Mouse (Mus musculus) C2C12 (cell line): ENCODE measurements at regions not wholly inside any gene's neighbourhood (a gene's known extent, or its start where the extent isn't known, plus 50 kb on each side); places are given as distances from the start of the nearest gene placed in this dataset.

ENCODE experiments used
- H3K27me3 ChIP-seq: one replicate; pipeline ENCODE4 v1.6.1; 2011; ENCODE audit not compliant: control insufficient read depth, insufficient read depth, insufficient read length
- H3K36me3 ChIP-seq: one replicate; pipeline ENCODE4 v1.6.1; 2011; ENCODE audit not compliant: control insufficient read depth, insufficient read depth
- H3K4me3 ChIP-seq: one replicate; pipeline ENCODE4 v1.5.1; 2011; ENCODE audit warnings: mild to moderate bottlenecking, control low read depth; ENCODE audit not compliant: poor library complexity, insufficient read depth, severe bottlenecking
- H3K79me2 ChIP-seq: one replicate; pipeline ENCODE4 v1.6.1; 2011; ENCODE audit not compliant: control insufficient read depth, insufficient read depth
- H3K79me3 ChIP-seq: one replicate; pipeline ENCODE4 v1.6.1; 2011; ENCODE audit warnings: low read depth, control low read depth
- H3ac ChIP-seq: one replicate; pipeline ENCODE3; 2011; ENCODE audit warnings: low read depth; ENCODE audit not compliant: control insufficient read depth, insufficient read length
- CEBPB ChIP-seq: IDR thresholded peaks from one replicate; pipeline ENCODE4 v1.6.1; 2011; ENCODE audit warnings: low read depth, mild to moderate bottlenecking, control low read depth, moderate library complexity
- CTCF ChIP-seq: IDR thresholded peaks from one replicate; pipeline ENCODE4 v1.5.1; 2011; ENCODE audit not compliant: control insufficient read depth, insufficient read depth, insufficient read length
- FOSL1 ChIP-seq: IDR thresholded peaks from one replicate; pipeline ENCODE4 v1.8.0; 2011; ENCODE audit warnings: mild to moderate bottlenecking, low read length; ENCODE audit not compliant: poor library complexity, insufficient read depth, severe bottlenecking
- MAX ChIP-seq: IDR thresholded peaks from one replicate; pipeline ENCODE4 v1.6.1; 2011; ENCODE audit warnings: mild to moderate bottlenecking, control low read depth
- MYOD1 ChIP-seq: IDR thresholded peaks from one replicate; pipeline ENCODE4 v1.6.1; 2011; ENCODE audit warnings: low read depth; ENCODE audit not compliant: control insufficient read depth, insufficient read length
- MYOG ChIP-seq: IDR thresholded peaks from one replicate; pipeline ENCODE4 v1.6.1; 2011; ENCODE audit not compliant: control insufficient read depth, insufficient read length; ENCODE audit errors: extremely low read depth
- USF1 ChIP-seq: IDR thresholded peaks from one replicate; pipeline ENCODE4 v1.6.1; 2011; ENCODE audit warnings: low read depth, mild to moderate bottlenecking, control low read depth, moderate library complexity

GRCm38 (mm10) chr17:88116321-88116720, 51.2 kb upstream of the Fbxo11 start:
- Histone ChIP-seq H3K27me3 (no peaks in the 10 kb centered on the region), H3ac (no peak overlapping the region), H3K36me3 (no peaks in the 10 kb centered on the region), H3K4me3 (no peak overlapping the region), H3K79me3 (no peaks in the 10 kb centered on the region), H3K79me2 (no peaks in the 10 kb centered on the region)
- TF ChIP-seq CEBPB (no peak), MYOG (no peak), MYOD1 (no peak), MAX (no peak), USF1 (no peak), FOSL1 (no peak), CTCF (no peak)

DNA sequence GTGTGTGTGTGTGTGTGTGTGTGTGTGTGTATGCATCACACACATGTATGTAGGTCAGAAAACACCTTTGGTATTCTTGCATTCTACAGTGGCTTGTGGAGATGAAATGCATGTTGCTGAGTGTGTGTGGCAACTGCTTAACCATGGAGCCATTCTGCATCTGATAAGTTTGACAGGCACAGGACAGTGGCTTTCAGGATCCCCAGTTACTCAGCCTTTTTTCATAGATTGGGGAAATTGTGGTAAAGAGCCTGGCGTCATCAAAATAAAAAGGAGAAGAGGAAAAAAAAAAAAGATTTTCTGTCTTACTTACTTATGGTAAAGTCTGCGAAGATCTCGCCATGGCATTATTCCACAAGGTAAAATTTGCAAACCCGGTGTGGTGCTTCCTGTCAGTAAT, 53.6 kb upstream of the Fbxo11 start:
- no peaks in the 10 kb centered on the region for H3K79me3 ChIP-seq
- no peaks in the 10 kb centered on the region for H3K36me3 ChIP-seq
- H3ac ChIP-seq, result no peak overlapping the region
- TF ChIP-seq FOSL1 (no peak), USF1 (no peak), MYOD1 (no peak), CTCF (no peak), MAX (no peak), CEBPB (no peak), MYOG (no peak)
- H3K4me3 ChIP-seq, result no peak overlapping the region
- H3K79me2 ChIP-seq, result no peaks in the 10 kb centered on the region
- no peaks in the 10 kb centered on the region for H3K27me3 ChIP-seq

GRCm38 (mm10) chr17:88123711-88124110, 58.6 kb upstream of the Fbxo11 start:
- Histone ChIP-seq H3ac (no peak overlapping the region), H3K79me2 (no peaks in the 10 kb centered on the region), H3K79me3 (no peaks in the 10 kb centered on the region), H3K36me3 (no peaks in the 10 kb centered on the region), H3K4me3 (no peak overlapping the region), H3K27me3 (no peaks in the 10 kb centered on the region)
- peak; percentile 96 for TF ChIP-seq CEBPB
- no peak for TF ChIP-seq USF1
- no peak for TF ChIP-seq MAX
- no peak for TF ChIP-seq CTCF

DNA sequence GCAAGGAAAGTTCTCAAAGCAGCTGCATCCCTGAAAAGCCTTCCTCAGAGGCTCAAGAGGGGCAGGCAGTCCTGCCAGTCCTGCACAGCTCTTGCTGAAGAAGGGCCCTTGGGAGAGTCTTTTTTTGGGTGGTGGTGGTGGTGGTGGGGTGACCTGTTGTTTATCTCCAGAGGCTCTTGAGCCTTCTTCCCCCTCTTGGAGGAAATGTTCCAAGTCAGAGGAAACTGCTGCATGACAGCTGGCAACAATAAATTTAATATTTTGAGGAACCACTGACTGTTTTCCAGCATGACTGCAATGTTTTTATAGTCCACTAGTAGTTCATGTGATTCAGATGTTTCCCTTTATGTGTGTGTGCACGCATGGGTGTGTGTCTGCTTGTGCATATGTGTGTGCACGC, 62.0 kb upstream of the Fbxo11 start:
- Histone ChIP-seq H3K4me3 (no peak overlapping the region), H3K79me3 (no peaks in the 10 kb centered on the region), H3K27me3 (no peaks in the 10 kb centered on the region), H3ac (no peak overlapping the region), H3K79me2 (no peaks in the 10 kb centered on the region), H3K36me3 (no peaks in the 10 kb centered on the region)
- TF ChIP-seq CTCF (no peak), MYOG (no peak), CEBPB (no peak), FOSL1 (no peak), MYOD1 (peak; percentile 37), USF1 (no peak), MAX (no peak)

- H3K27me3 ChIP-seq, result no peaks in the 10 kb centered on the region
- no peaks in the 10 kb centered on the region for H3K36me3 ChIP-seq
- no peaks in the 10 kb centered on the region for H3K79me2 ChIP-seq
- H3ac ChIP-seq, result no peak overlapping the region
- TF ChIP-seq FOSL1 (peak; percentile 24), MYOD1 (no peak)
- H3K4me3 ChIP-seq, result no peak overlapping the region
- H3K79me3 ChIP-seq, result no peaks in the 10 kb centered on the region
These were observed 66.2 kb upstream of the Fbxo11 start for GRCm38 (mm10) chr17:88131297-88131696.

- H3K36me3 ChIP-seq, result no peaks in the 10 kb centered on the region
- H3ac ChIP-seq, result no peak overlapping the region
- no peaks in the 10 kb centered on the region for H3K79me2 ChIP-seq
- H3K27me3 ChIP-seq, result no peaks in the 10 kb centered on the region
- TF ChIP-seq USF1 (no peak), FOSL1 (no peak), MAX (no peak), CTCF (no peak), MYOG (no peak), MYOD1 (no peak), CEBPB (no peak)
- H3K79me3 ChIP-seq, result no peaks in the 10 kb centered on the region
- H3K4me3 ChIP-seq, result no peak overlapping the region
These were observed 66.9 kb upstream of the Fbxo11 start for GRCm38 (mm10) chr17:88131980-88132379.
